Mouse (Mus musculus) embryonic facial prominence, embryonic 15.5 days (tissue): ENCODE results near the gene Ppp1r12a. TPM values are rescaled to one million over a fixed set of nuclear protein-coding genes. Genes with fewer than 3 reads are reported as not detected.

Experiments used
- ATAC-seq: fragments of 200-750 bp; cut with Nextera tagmentation; 2 replicates; pipeline ENCODE4 v1.8.0; 2017; ENCODE audit warnings: low read depth, moderate TSS enrichment; ENCODE audit not compliant: insufficient number of reproducible peaks, low FRiP score, low TSS enrichment
- H3K27ac ChIP-seq: fragments of 300-500 bp; sonication (generic); replicated peaks from 2 replicates; pipeline ENCODE4 v1.5.1; 2015; ENCODE audit warnings: mild to moderate bottlenecking, inconsistent platforms
- H3K27me3 ChIP-seq: fragments of 300-500 bp; sonication (generic); 2 replicates; pipeline ENCODE4 v1.6.1; 2015; ENCODE audit warnings: inconsistent platforms
- H3K36me3 ChIP-seq: fragments of 300-500 bp; sonication (generic); 2 replicates; pipeline ENCODE4 v1.6.1; 2015; ENCODE audit warnings: mild to moderate bottlenecking, inconsistent platforms
- H3K4me1 ChIP-seq: fragments of 300-500 bp; sonication (generic); 2 replicates; pipeline ENCODE4 v1.6.1; 2015; ENCODE audit warnings: inconsistent platforms
- H3K4me2 ChIP-seq: fragments of 300-500 bp; sonication (generic); replicated peaks from 2 replicates; pipeline ENCODE4 v1.6.1; 2015; ENCODE audit warnings: mild to moderate bottlenecking, inconsistent platforms
- H3K4me3 ChIP-seq: fragments of 300-500 bp; sonication (generic); replicated peaks from 2 replicates; pipeline ENCODE4 v1.5.1; 2015; ENCODE audit warnings: mild to moderate bottlenecking, inconsistent platforms
- H3K9ac ChIP-seq: fragments of 300-500 bp; sonication (generic); 2 replicates; pipeline ENCODE4 v1.6.1; 2015; ENCODE audit warnings: inconsistent platforms
- H3K9me3 ChIP-seq: fragments of 300-500 bp; sonication (generic); replicated peaks from 2 replicates; pipeline ENCODE4 v1.6.1; 2016; ENCODE audit warnings: inconsistent platforms
- WGBS: fragments of 180-500 bp; shearing (Covaris S2); methylation state at CpG from one replicate; pipeline ENCODE4 v1.1.7; 2015; 5-methylcytosine and 5-hydroxymethylcytosine counted together
- polyA plus RNA-seq: library from polyadenylated mRNA; unstranded; fragments of >200 nt; fragmentation: Nextera tagmentation; extraction: Ambion mirVana; gene quantifications from 2 replicates; pipeline ENCODE4 v1.2.1, GENCODE M21; 2015

The Ppp1r12a gene
- polyA plus RNA-seq, 1 experiment from 2014 or later: 81.6 TPM

DNA sequence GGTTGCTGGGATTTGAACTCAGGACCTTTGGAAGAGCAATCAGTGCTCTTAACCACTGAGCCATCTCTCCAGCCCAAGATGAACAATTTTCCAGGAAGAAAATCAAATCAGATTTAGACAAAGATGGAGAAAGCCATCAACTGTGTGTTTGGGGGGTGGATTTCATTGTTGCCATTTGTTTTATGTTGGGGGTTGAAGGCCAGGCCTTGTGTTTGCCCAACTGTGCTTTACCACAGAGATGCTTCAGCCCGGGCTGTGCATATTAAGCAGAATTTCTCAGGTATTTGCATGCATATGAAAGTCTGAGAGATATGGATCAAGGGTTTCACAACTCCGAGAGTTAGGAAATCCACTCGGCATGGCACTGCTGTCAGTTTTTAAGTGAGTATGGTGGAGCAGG is 149.4 kb downstream of the Ppp1r12a start:
- Histone ChIP-seq H3K9ac (no peak overlapping the region), H3K27ac (no peak overlapping the region), H3K9me3 (no peaks in the 10 kb centered on the region), H3K27me3 (no peaks in the 10 kb centered on the region), H3K36me3 (no peaks in the 10 kb centered on the region), H3K4me3 (no peak overlapping the region), H3K4me2 (no peak overlapping the region), H3K4me1 (no peaks in the 10 kb centered on the region)
- no peak for ATAC-seq
- WGBS: 80% methylated on average over 3 of the region's 3 CpGs

DNA sequence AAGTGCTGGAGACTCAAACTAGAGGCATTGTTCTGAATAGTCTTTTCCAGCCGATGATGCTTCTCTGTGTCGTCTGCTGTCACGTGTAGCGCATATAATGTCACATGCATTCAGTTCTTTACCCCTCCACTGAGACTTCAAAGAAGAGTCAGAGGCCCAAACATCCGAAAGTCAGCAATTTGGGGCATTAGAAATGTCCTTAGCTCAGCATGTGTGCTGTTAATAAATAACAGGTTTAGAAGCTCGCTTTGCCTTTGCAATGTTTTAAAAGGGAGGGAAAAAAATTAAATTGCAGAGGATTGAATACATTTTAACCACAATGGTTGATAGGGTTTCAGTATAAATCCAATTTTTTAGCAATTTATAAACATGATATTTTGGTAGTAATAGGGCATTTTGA is 151.9 kb downstream of the Ppp1r12a start:
- no peak for ATAC-seq
- Histone ChIP-seq H3K9ac (no peak overlapping the region), H3K36me3 (no peaks in the 10 kb centered on the region), H3K4me3 (no peak overlapping the region), H3K4me1 (no peaks in the 10 kb centered on the region), H3K4me2 (no peak overlapping the region), H3K9me3 (no peaks in the 10 kb centered on the region), H3K27ac (no peak overlapping the region), H3K27me3 (no peaks in the 10 kb centered on the region)
- WGBS: 39% methylated on average over 6 of the region's 6 CpGs

DNA sequence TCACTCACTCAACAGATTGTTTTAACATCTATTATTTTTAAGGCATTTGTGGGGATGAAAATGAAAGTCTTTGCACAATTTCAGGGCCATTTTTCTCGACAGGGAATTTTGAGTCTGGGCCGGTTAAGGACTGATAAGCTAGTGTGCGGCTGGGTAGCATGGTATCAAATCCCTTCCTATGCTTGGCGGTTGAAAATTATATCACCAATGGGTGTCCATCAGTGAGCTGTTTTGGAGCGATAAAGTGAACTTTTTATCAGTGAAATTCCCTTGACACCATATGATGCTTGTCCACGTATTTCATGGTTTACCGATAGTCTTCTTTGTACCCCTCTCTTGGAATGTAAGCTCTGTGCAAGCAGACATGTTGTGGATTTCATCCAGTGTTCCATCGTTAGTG is 152.4 kb downstream of the Ppp1r12a start:
- Histone ChIP-seq H3K4me2 (no peak overlapping the region), H3K27ac (no peak overlapping the region), H3K36me3 (no peaks in the 10 kb centered on the region), H3K27me3 (no peaks in the 10 kb centered on the region), H3K9ac (no peak overlapping the region), H3K4me3 (no peak overlapping the region), H3K9me3 (no peaks in the 10 kb centered on the region), H3K4me1 (no peaks in the 10 kb centered on the region)
- ATAC-seq: no peak
- WGBS: 83% methylated on average over 8 of the region's 8 CpGs

DNA sequence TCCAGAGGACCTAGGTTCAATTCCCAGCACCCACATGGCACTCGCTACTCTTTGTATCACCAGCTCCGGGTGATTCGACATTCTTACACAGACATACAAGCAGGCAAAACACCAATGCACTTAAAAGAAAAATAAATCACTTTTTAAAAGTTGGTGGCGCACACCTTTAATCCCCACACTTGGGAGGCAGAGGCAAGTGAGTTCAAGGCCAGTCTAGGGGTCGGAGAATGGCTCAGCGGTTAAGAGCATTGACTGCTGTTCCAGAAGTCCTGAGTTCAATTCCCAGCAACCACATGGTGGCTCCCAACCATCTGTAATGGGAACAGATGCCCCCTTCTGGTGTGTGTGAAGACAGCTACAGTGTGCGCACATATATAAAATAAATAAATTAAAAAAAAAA is 153.2 kb downstream of the Ppp1r12a start:
- H3K27me3 ChIP-seq: no peaks in the 10 kb centered on the region
- H3K4me1 ChIP-seq: peaks cover 1% of the 10 kb centered on the region; the same call in 1 of the 2 replicates
- no peak overlapping the region for H3K27ac ChIP-seq
- no peaks in the 10 kb centered on the region for H3K36me3 ChIP-seq
- H3K4me2 ChIP-seq: no peak overlapping the region
- H3K4me3 ChIP-seq: no peak overlapping the region
- no peak overlapping the region for H3K9ac ChIP-seq
- no peaks in the 10 kb centered on the region for H3K9me3 ChIP-seq
- 95% methylated on average over 7 of the region's 7 CpGs for WGBS
- no peak for ATAC-seq

DNA sequence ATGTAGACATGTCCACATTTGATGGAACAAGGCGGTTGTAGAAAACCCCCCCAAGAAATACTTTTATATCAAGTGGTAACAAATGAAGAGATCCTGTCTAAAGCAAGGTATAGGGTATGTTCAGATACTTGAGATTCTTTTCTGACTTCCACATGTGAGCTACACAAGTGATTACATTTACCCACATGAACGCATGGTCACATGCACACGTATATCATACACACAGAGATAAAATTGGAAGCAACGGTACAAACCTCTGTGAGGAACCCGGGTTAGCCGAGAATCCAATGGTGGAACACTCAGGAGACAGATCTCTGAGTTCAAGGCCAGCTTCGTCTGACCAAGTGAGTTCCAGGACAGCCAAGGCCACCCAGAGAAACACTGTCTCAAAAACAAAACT is 166.4 kb downstream of the Ppp1r12a start:
- no peak overlapping the region for H3K9ac ChIP-seq
- no peaks in the 10 kb centered on the region for H3K36me3 ChIP-seq
- no peak overlapping the region for H3K4me3 ChIP-seq
- H3K27ac ChIP-seq: no peak overlapping the region
- 88% methylated on average over 7 of the region's 7 CpGs for WGBS
- no peaks in the 10 kb centered on the region for H3K9me3 ChIP-seq
- peaks cover 9% of the 10 kb centered on the region for H3K4me1 ChIP-seq
- no peak overlapping the region for H3K4me2 ChIP-seq
- H3K27me3 ChIP-seq: 0 out of 2 replicates have a peak, but pooled peaks cover 7% of the 10 kb centered on the region
- ATAC-seq: no peak

DNA sequence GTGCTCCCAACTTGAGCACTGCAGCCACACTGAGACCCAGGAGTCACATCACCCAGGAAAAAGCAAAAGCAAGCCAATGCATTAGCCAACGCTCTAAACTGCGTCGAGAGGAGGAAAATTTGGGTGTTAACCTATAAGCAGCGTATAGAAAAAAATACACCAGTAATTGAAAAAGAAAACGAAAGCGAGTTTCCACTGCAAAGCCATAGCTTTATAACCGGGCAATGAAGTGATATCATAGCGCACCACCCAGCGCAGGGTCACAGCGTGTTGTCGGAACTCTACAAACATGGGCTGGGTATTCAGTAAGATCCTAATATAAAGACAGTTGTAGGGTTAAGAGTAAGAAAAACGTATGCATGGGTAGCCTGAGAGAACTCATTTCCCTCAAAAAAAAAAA is 167.0 kb downstream of the Ppp1r12a start:
- Histone ChIP-seq H3K27me3 (0 out of 2 replicates have a peak, but pooled peaks cover 7% of the 10 kb centered on the region), H3K36me3 (no peaks in the 10 kb centered on the region), H3K9ac (no peak overlapping the region), H3K27ac (no peak overlapping the region), H3K4me3 (no peak overlapping the region), H3K4me1 (peaks cover 9% of the 10 kb centered on the region), H3K9me3 (no peaks in the 10 kb centered on the region), H3K4me2 (no peak overlapping the region)
- 89% methylated on average over 12 of the region's 12 CpGs for WGBS
- ATAC-seq: no peak

DNA sequence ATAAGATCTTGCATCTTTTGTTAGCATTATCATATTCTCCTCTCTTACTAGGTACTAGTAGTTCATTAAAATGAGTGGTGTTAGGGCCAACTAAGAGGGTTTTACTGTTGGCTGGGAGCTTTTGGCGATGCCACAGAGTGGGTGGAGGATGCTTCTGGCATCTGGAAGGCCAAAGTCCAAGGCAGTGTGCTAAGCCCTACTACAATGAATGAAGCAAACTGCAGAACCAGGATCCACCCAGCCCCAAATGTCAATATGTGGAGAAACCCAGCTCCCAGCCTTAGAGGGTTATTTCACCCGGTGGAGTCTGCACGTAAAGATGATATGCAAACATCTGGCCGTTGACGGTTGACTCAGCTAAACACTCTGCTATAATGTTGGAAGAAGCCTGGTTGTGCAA is 167.8 kb downstream of the Ppp1r12a start:
- Histone ChIP-seq H3K27me3 (0 out of 2 replicates have a peak, but pooled peaks cover 7% of the 10 kb centered on the region), H3K4me2 (no peak overlapping the region), H3K9ac (no peak overlapping the region), H3K4me3 (no peak overlapping the region), H3K4me1 (peaks cover 9% of the 10 kb centered on the region), H3K9me3 (no peaks in the 10 kb centered on the region), H3K36me3 (no peaks in the 10 kb centered on the region), H3K27ac (no peak overlapping the region)
- no peak for ATAC-seq
- 69% methylated on average over 5 of the region's 5 CpGs for WGBS

DNA sequence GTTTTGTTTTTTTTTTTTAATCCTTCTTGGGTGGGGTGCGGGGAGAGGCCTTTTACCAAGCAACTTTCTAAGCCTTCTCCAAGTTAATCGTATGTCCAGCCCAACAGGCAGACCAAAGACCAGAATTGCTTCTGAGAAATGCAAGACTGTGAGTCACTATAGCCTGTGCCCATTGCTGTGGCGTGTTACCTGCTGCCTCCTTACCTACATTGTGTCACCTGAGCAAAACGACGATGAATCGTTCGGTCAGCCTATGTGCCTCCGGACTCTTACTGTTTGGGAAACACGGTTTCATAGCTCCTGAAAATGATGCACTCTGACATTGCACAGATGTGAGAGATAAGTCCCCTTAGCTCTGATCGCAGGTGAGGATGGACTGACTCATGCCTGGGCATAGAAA is 169.0 kb downstream of the Ppp1r12a start:
- peak overlapping the region; percentile 56 for H3K27ac ChIP-seq
- no peaks in the 10 kb centered on the region for H3K36me3 ChIP-seq
- WGBS: 4% methylated on average over 10 of the region's 10 CpGs
- no peak overlapping the region for H3K9ac ChIP-seq
- H3K4me3 ChIP-seq: peak overlapping the region; percentile 78
- H3K27me3 ChIP-seq: 0 out of 2 replicates have a peak, but pooled peaks cover 7% of the 10 kb centered on the region
- peaks cover 9% of the 10 kb centered on the region for H3K4me1 ChIP-seq
- H3K4me2 ChIP-seq: peak overlapping the region; percentile 93
- no peaks in the 10 kb centered on the region for H3K9me3 ChIP-seq
- no peak for ATAC-seq

DNA sequence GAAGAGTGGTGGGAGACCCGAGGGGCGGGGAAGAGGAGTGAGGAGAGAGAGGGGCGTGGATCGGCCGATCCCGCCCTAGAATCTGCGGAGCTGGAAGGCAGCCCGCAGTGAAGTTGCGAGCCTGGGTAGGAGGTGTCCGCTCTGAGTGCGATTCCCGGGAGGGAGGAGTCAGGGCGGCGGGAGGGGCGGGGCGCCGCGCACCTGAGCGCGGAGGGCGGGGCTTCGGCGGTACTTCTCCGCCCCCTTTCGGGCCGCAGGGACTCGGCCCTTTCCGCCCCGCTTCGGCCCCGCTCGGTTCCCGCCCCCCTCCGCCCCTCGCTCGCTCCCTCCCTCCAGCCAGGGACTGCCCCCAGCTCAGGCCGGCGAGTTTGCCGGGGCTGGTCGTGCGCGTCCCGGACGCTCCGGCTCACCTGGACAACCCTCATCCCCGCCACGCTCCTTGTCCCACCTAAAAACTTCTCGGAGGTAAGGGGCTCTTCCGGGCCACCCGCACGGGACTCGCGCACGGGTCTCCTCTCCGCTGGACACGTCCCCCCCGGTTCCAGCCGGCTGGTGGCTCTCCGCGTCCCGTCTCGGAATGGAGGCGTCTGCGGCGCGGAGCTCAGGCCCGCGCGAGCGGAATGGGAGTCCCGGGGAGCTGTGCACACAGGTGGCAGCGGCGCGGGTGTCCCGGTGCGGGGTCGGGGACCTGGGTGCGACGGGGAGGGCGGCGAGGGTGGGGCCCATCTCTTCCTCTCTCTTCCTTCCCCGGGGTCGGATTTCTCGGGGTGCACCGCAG is 170.0 kb downstream of the Ppp1r12a start, which contains the start of gene Pawr:
Gene Pawr, plus strand, starts transcription at position 338 of the 778 bp plus-strand sequence.
- Histone ChIP-seq H3K4me3 (peak within 1 kb of the TSS; percentile 78), H3K9ac (peak within 1 kb of the TSS; percentile 70), H3K27me3 (0 out of 2 replicates have a peak, but pooled peaks cover 7% of the 10 kb centered on the region), H3K4me2 (peak within 1 kb of the TSS; percentile 93), H3K4me1 (peaks cover 9% of the 10 kb centered on the region), H3K36me3 (no peaks in the 10 kb centered on the region), H3K9me3 (no peaks in the 10 kb centered on the region), H3K27ac (peak within 1 kb of the TSS; percentile 59)
- ATAC-seq: peak; percentile 92
- under 1% methylated on average over 77 of the region's 85 CpGs for WGBS

DNA sequence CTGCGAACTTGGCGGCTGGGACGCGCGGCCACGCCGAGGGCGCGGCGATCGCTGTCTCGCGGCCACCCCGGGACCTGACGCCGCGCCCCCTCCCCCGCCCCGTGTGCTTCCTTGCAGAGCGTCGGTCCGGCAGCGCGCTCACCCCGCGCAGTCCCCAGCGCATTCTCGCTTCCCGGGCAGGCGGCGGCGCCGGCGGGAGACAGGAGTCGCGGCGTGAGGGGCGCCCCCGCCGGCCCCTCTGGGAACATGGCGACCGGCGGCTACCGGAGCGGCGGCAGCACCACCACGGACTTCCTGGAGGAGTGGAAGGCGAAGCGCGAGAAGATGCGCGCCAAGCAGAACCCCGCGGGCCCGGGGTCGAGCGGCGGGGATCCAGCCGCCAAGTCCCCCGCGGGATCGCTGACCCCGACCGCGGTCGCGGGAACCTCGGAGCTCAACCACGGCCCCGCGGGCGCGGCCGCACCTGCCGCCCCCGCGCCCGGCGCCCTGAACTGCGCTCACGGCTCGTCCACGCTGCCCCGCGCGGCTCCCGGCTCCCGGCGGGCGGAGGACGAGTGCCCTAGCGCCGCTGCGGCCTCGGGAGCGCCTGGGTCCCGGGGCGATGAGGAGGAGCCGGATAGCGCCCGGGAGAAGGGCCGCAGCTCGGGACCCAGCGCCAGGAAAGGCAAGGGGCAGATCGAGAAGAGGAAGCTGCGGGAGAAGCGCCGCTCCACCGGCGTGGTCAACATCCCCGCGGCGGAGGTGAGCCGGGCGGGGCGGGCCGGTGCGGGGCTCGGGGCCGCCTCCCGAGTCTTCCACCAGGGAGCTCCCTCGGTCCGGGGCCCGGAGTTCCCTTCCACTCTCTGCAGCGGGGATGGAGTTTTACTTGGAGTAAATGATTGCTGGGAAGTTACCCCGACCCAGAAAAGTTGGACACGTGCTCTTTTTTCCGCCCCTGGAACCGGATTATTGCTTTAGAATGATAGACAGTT is 170.9 kb downstream of the Ppp1r12a start:
- under 1% methylated on average over 112 of the region's 129 CpGs for WGBS
- Histone ChIP-seq H3K27ac (peak overlapping the region; percentile 59), H3K4me1 (peaks cover 9% of the 10 kb centered on the region)

DNA sequence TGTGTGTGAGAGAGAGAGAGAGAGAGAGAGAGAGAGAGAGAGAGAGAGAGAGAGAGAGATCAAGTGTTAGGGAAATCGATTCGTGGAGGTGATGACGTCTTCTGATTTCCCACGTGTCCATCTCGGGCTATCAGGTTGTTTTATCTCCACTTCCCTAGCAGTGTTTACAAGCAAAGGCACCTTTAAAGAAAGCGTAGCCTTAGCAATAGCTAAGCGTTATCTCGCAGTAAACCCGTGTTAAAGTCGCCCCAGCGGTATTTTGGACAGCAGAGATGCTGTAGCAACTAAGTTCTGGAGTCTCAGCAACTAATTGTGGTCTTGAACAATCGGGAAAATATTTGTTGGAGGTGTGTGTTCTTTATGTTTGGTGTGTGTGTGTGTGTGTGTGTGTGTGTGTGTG is 171.6 kb downstream of the Ppp1r12a start:
- H3K9me3 ChIP-seq: no peaks in the 10 kb centered on the region
- no peaks in the 10 kb centered on the region for H3K36me3 ChIP-seq
- peak overlapping the region; percentile 78 for H3K4me3 ChIP-seq
- H3K27me3 ChIP-seq: 0 out of 2 replicates have a peak, but pooled peaks cover 7% of the 10 kb centered on the region
- 6% methylated on average over 12 of the region's 12 CpGs for WGBS
- H3K27ac ChIP-seq: no peak overlapping the region
- peak overlapping the region; percentile 93 for H3K4me2 ChIP-seq
- H3K4me1 ChIP-seq: peaks cover 9% of the 10 kb centered on the region
- no peak overlapping the region for H3K9ac ChIP-seq
- no peak for ATAC-seq

More for the DNA sequence above, 170.9 kb downstream of the Ppp1r12a start:
- Histone ChIP-seq H3K9me3 (no peaks in the 10 kb centered on the region), H3K4me2 (peak overlapping the region; percentile 93), H3K36me3 (no peaks in the 10 kb centered on the region), H3K9ac (peak overlapping the region; percentile 70), H3K4me3 (peak overlapping the region; percentile 78), H3K27me3 (0 out of 2 replicates have a peak, but pooled peaks cover 7% of the 10 kb centered on the region)
- ATAC-seq: peak; percentile 16; the same call in 1 of the 2 replicates
